Mouse (Mus musculus): ENCODE measurements at regions not wholly inside any gene's neighbourhood (a gene's known extent, or its start where the extent isn't known, plus 50 kb on each side); places are given as distances from the start of the nearest gene placed in this dataset.
A peak's percentile ranks its signal among the peaks of the same experiment; 100 is the strongest.

- no peak for DNase-seq (ENCODE audit: low read depth, low spot score)
These were observed 874.1 kb upstream of the Gje1 start for GRCm38 (mm10) chr10:15592161-15592560.

- peak; percentile 82 for DNase-seq (ENCODE audit: low read depth, low spot score)
These were observed 868.1 kb upstream of the Gje1 start for GRCm38 (mm10) chr10:15586081-15586480.

- DNase-seq (ENCODE audit: low read depth, low spot score) = no peak
These were observed 846.1 kb upstream of the Gje1 start for GRCm38 (mm10) chr10:15564119-15564518.

GRCm38 (mm10) chr10:15553407-15554064 lies 835.5 kb upstream of the Gje1 start:
- DNase-seq (ENCODE audit: low read depth, low spot score) = no peak

- DNase-seq (ENCODE audit: low read depth, low spot score) = no peak
These were observed 823.9 kb upstream of the Gje1 start for GRCm38 (mm10) chr10:15541797-15542350.

- no peak for DNase-seq (ENCODE audit: low read depth, low spot score)
These were observed 822.9 kb upstream of the Gje1 start for GRCm38 (mm10) chr10:15540780-15541426.

GRCm38 (mm10) chr10:15536053-15536452 lies 818.0 kb upstream of the Gje1 start:
- DNase-seq (ENCODE audit: low read depth, low spot score) = no peak

GRCm38 (mm10) chr10:15487367-15487766 lies 769.4 kb upstream of the Gje1 start:
- DNase-seq (ENCODE audit: low read depth, low spot score) = no peak

GRCm38 (mm10) chr10:15443281-15443680 lies 725.3 kb upstream of the Gje1 start:
- DNase-seq (ENCODE audit: low read depth, low spot score) = no peak

- DNase-seq (ENCODE audit: low read depth, low spot score) = no peak
These were observed 723.2 kb upstream of the Gje1 start for GRCm38 (mm10) chr10:15441216-15441615.

- DNase-seq (ENCODE audit: low read depth, low spot score) = no peak
These were observed 708.7 kb upstream of the Gje1 start for GRCm38 (mm10) chr10:15426746-15427145.

GRCm38 (mm10) chr10:15406211-15406610 lies 688.2 kb upstream of the Gje1 start:
- DNase-seq (ENCODE audit: low read depth, low spot score) = peak; percentile 3

GRCm38 (mm10) chr10:15405706-15406105 lies 687.7 kb upstream of the Gje1 start:
- peak; percentile 23 for DNase-seq (ENCODE audit: low read depth, low spot score)

- no peak for DNase-seq (ENCODE audit: low read depth, low spot score)
These were observed 682.0 kb upstream of the Gje1 start for GRCm38 (mm10) chr10:15399964-15400363.

- DNase-seq (ENCODE audit: low read depth, low spot score) = no peak
These were observed 679.1 kb upstream of the Gje1 start for GRCm38 (mm10) chr10:15397114-15397513.

GRCm38 (mm10) chr10:15395295-15395694 lies 677.3 kb upstream of the Gje1 start:
- no peak for DNase-seq (ENCODE audit: low read depth, low spot score)

GRCm38 (mm10) chr10:15392027-15392816 lies 674.2 kb upstream of the Gje1 start:
- DNase-seq (ENCODE audit: low read depth, low spot score) = no peak

- no peak for DNase-seq (ENCODE audit: low read depth, low spot score)
These were observed 655.6 kb upstream of the Gje1 start for GRCm38 (mm10) chr10:15373571-15373970.

All from R1 (cell line).